Mouse (Mus musculus) embryo, embryonic 11.5 days (tissue): Measurements from ENCODE around the gene Senp6.
"Not testable (repeated sequence)": the region's sequence is repeated elsewhere in the genome, so short reads cannot be mapped to it uniquely, and the experiment has no call there.

ENCODE experiments used
- DNase-seq: peaks from one replicate; pipeline ENCODE4 v3.0.0-alpha.2; 2012; ENCODE audit warnings: low read depth, low spot score

The Senp6 gene

GRCm38 (mm10) chr9:80066367-80067220, at the start of gene Senp6:
Gene Senp6 (plus strand): TSS chr9:80066903.
- DNase-seq, result peak; percentile 65

GRCm38 (mm10) chr9:80020429-80020828, 46.3 kb upstream of the Senp6 start:
- DNase-seq, result no peak

GRCm38 (mm10) chr9:80021648-80022047, 45.1 kb upstream of the Senp6 start:
- no peak for DNase-seq

GRCm38 (mm10) chr9:80022821-80023220, 43.9 kb upstream of the Senp6 start:
- DNase-seq, result no peak

GRCm38 (mm10) chr9:80025347-80025746, 41.4 kb upstream of the Senp6 start:
- not testable (repeated sequence) for DNase-seq

GRCm38 (mm10) chr9:80026017-80026416, 40.7 kb upstream of the Senp6 start:
- DNase-seq, result peak; percentile 69

GRCm38 (mm10) chr9:80026581-80027021, 40.1 kb upstream of the Senp6 start:
- DNase-seq, result no peak

- DNase-seq, result no peak
Observed at GRCm38 (mm10) chr9:80037262-80037996, 29.3 kb upstream of the Senp6 start.

GRCm38 (mm10) chr9:80037997-80038383, 28.7 kb upstream of the Senp6 start:
- DNase-seq, result no peak

GRCm38 (mm10) chr9:80039296-80039815, 27.3 kb upstream of the Senp6 start:
- no peak for DNase-seq

- DNase-seq, result not testable (repeated sequence)
Observed at GRCm38 (mm10) chr9:80044301-80044700, 22.4 kb upstream of the Senp6 start.

- DNase-seq, result not testable (repeated sequence)
Observed at GRCm38 (mm10) chr9:80049271-80049670, 17.4 kb upstream of the Senp6 start.

GRCm38 (mm10) chr9:80052951-80053350, 13.8 kb upstream of the Senp6 start:
- DNase-seq, result no peak

- no peak for DNase-seq
Observed at GRCm38 (mm10) chr9:80057690-80058089, 9.0 kb upstream of the Senp6 start.

GRCm38 (mm10) chr9:80065495-80065894, 1.2 kb upstream of the Senp6 start:
- DNase-seq, result not testable (repeated sequence)

- DNase-seq, result peak; percentile 36
Observed at GRCm38 (mm10) chr9:80067221-80068027, 721 bp downstream of the Senp6 start.

- DNase-seq, result no peak
Observed at GRCm38 (mm10) chr9:80068028-80068515, 1.4 kb downstream of the Senp6 start.

GRCm38 (mm10) chr9:80068735-80069315, 2.1 kb downstream of the Senp6 start:
- no peak for DNase-seq

GRCm38 (mm10) chr9:80070026-80070425, 3.3 kb downstream of the Senp6 start:
- no peak for DNase-seq

GRCm38 (mm10) chr9:80071616-80072015, 4.9 kb downstream of the Senp6 start:
- DNase-seq, result no peak

GRCm38 (mm10) chr9:80074067-80074466, 7.4 kb downstream of the Senp6 start:
- no peak for DNase-seq
